Mouse (Mus musculus): ENCODE data around the gene Hsd17b2.

GRCm38 (mm10) chr8:117796464-117796863 is 94.8 kb downstream of the Hsd17b2 start:
- TF ChIP-seq CTCF (IDR thresholded peaks at IDR 0.05; ENCODE audit: extremely low read depth, insufficient read depth, insufficient read length, insufficient replicate concordance) = no peak
- no peak for TF ChIP-seq POLR2A (IDR thresholded peaks at IDR 0.05; ENCODE audit: low read depth, low read length)
